Mouse (Mus musculus) stomach, postnatal 0 days (tissue): ENCODE measurements around the gene Gm20458.

Experiments
- CTCF ChIP-seq: IDR thresholded peaks from 2 replicates; pipeline ENCODE4 v1.5.1; 2016; ENCODE audit warnings: antibody characterized with exemption, low read depth, mild to moderate bottlenecking, moderate library complexity
- EP300 ChIP-seq: optimal IDR thresholded peaks from 2 replicates; pipeline ENCODE3; 2016; ENCODE audit warnings: antibody characterized with exemption

GRCm38 (mm10) chr2:164419489-164419888, 41.3 kb upstream of the Gm20458 start:
- no peak for TF ChIP-seq EP300
- no peak for TF ChIP-seq CTCF
